Mouse (Mus musculus) thymus, adult 18-20 months (tissue): ENCODE measurements around the gene Dnal1.
A peak's percentile ranks its signal among the peaks of the same experiment; 100 is the strongest.

Experiments
- DNase-seq, 2 experiments: peaks; one replicate each; pipeline ENCODE4 v3.0.0; 2022; ENCODE audit warnings: mixed read lengths in 2 of 2

The Dnal1 gene

GRCm38 (mm10) chr12:84187752-84188601 is 73.8 kb downstream of the Dnal1 start:
- no peak for DNase-seq

GRCm38 (mm10) chr12:84188881-84189444 is 74.8 kb downstream of the Dnal1 start:
- DNase-seq = no peak

GRCm38 (mm10) chr12:84190151-84190820 is 76.1 kb downstream of the Dnal1 start:
- DNase-seq = no peak

GRCm38 (mm10) chr12:84191190-84191589 is 77.0 kb downstream of the Dnal1 start:
- DNase-seq = no peak

GRCm38 (mm10) chr12:84191770-84192169 is 77.6 kb downstream of the Dnal1 start:
- no peak for DNase-seq

GRCm38 (mm10) chr12:84192280-84192679 is 78.1 kb downstream of the Dnal1 start:
- DNase-seq = no peak

- no peak for DNase-seq
These were observed 78.8 kb downstream of the Dnal1 start for GRCm38 (mm10) chr12:84192741-84193641.

- peak; percentile 89 to 91 for DNase-seq
These were observed 79.7 kb downstream of the Dnal1 start for GRCm38 (mm10) chr12:84193642-84194399.

GRCm38 (mm10) chr12:84194400-84195109 is 80.4 kb downstream of the Dnal1 start:
- no peak for DNase-seq

- no peak for DNase-seq
These were observed 81.0 kb downstream of the Dnal1 start for GRCm38 (mm10) chr12:84195195-84195594.
